ENCODE assay signal across 9 mouse cellular contexts in genomic region chr4:100498192-100498591, GRCm38 (mm10). TPM values are rescaled to one million over a fixed set of nuclear protein-coding genes. Genes with fewer than 3 reads are reported as not detected.
DNase-seq lines count a peak whose midpoint lies in the region; ATAC-seq and TF ChIP-seq lines count a peak whose summit lies in the region.
"Had no signal": no experiment of that assay in that cellular context is flagged by ENCODE, and none has a peak within 500 bp of the region (broad histone marks: within the 10 kb centered on the region; RNA-seq: fewer than 3 reads in every experiment).

No protein-coding gene starts in this region.

- peak; percentile 73 for TF ChIP-seq CTCF in liver, adult 2 months (IDR thresholded peaks at IDR 0.05; ENCODE audit: low read depth, low read length)
- no peak; the same call in 1 of the 2 replicates for TF ChIP-seq CTCF in liver, postnatal 0 days (IDR thresholded peaks at IDR 0.05; ENCODE audit: low read depth)

- H3K27me3 ChIP-seq in liver, adult 2 months (ENCODE audit: control insufficient read depth, insufficient read depth, low read length) = no peaks in the 10 kb centered on the region
- H3K27me3 ChIP-seq in liver, postnatal 0 days (ENCODE audit: insufficient read depth, low read length) = no peaks in the 10 kb centered on the region

- H3K4me2 ChIP-seq in liver, postnatal 0 days (ENCODE audit: low read depth, low read length) = no peak overlapping the region

- no peaks in the 10 kb centered on the region for H3K79me2 ChIP-seq in liver, adult 2 months (ENCODE audit: control insufficient read depth, insufficient read depth, low read length)

- no peaks in the 10 kb centered on the region for H3K9me3 ChIP-seq in liver, postnatal 0 days (ENCODE audit: low read length)

- no peak overlapping the region for H3K27ac ChIP-seq in liver, adult 2 months (replicated peaks; ENCODE audit: insufficient read depth, low read depth, low read length)
- H3K27ac ChIP-seq in liver, postnatal 0 days (ENCODE audit: low read depth) = no peak overlapping the region

- WGBS in liver, adult 2 months = 62% methylated on average over 6 of the region's 6 CpGs
- 50% methylated on average over 6 of the region's 6 CpGs for WGBS in liver, postnatal 0 days (ENCODE audit: insufficient replicate concordance)

- no peak for TF ChIP-seq POLR2A in liver, adult 2 months (IDR thresholded peaks at IDR 0.05; ENCODE audit: extremely low read depth, insufficient read depth, low read length)

- H3K9ac ChIP-seq in liver, adult 2 months (ENCODE audit: low read depth, low read length) = no peak overlapping the region
- no peak overlapping the region for H3K9ac ChIP-seq in liver, postnatal 0 days (replicated peaks)

- TF ChIP-seq EP300 in liver, postnatal 0 days (IDR thresholded peaks at IDR 0.05; ENCODE audit: low read depth) = no peak

- DNase-seq in frontal cortex, postnatal 36 days (ENCODE audit: low spot score in 2 of 2) = peak; percentile 1 to 3
- no peak for DNase-seq in frontal cortex, postnatal 14 days (ENCODE audit: low spot score in 2 of 2)
- DNase-seq in liver, adult 2 months (ENCODE audit: extremely low read depth, low read depth, low spot score) = peak; percentile 5
- no peak for DNase-seq in liver, postnatal 0 days
- DNase-seq in adrenal gland, postnatal 14 days = peak; percentile 19
- peak; percentile 13 for DNase-seq in lung, postnatal 25 days (ENCODE audit: low spot score)
- no peak for DNase-seq in right cerebral cortex, postnatal 25 days
- no peak for DNase-seq in spleen, adult 12 weeks (ENCODE audit: low spot score)

- no peaks in the 10 kb centered on the region for H3K4me1 ChIP-seq in liver, adult 2 months (ENCODE audit: control insufficient read depth, insufficient read depth, low read length)
- no peaks in the 10 kb centered on the region for H3K4me1 ChIP-seq in liver, postnatal 0 days (ENCODE audit: insufficient read depth)

- ATAC-seq in liver, postnatal 0 days = no peak

- H3K4me3 ChIP-seq in liver, adult 2 months (ENCODE audit: insufficient read depth, low read depth, low read length) = no peak overlapping the region
- no peak overlapping the region for H3K4me3 ChIP-seq in liver, postnatal 0 days (ENCODE audit: low read depth, low read length)

- H3K36me3 ChIP-seq in liver, adult 2 months (ENCODE audit: control insufficient read depth, insufficient read depth, low read length) = no peaks in the 10 kb centered on the region
- no peaks in the 10 kb centered on the region for H3K36me3 ChIP-seq in liver, postnatal 0 days (replicated peaks; ENCODE audit: insufficient read depth, low read length)

RNA-seq across cellular contexts. Expression of gene Ube2u, which starts 19.5 kb away (rescaled TPM):
- 2.5 and 3.3 TPM in 2 replicates for total RNA-seq in liver, adult 2 months (2014; rRNA removed)
- polyA plus RNA-seq in liver, adult 2 months (2012; rRNA removed) = 0.32 and 0.80 TPM in 2 replicates
- polyA plus RNA-seq in liver, postnatal 0 days (2015; fragmentation: Nextera tagmentation; extraction: Ambion mirVana) = 0.49 and 0.96 TPM in 2 replicates
- not detected in 2 replicates for total RNA-seq in adrenal gland, postnatal 14 days (2021)
- total RNA-seq: MEL had no signal

Comparison
In these comparisons a context has a peak if more than half of its experiments do, and no peak if none do; other contexts are left out.
1. DNase-seq: peak in frontal cortex, postnatal 36 days (2 of 2), liver, adult 2 months (single experiment), adrenal gland, postnatal 14 days (single experiment) and lung, postnatal 25 days (single experiment); none in frontal cortex, postnatal 14 days (0 of 2), liver, postnatal 0 days (single experiment), right cerebral cortex, postnatal 25 days (single experiment) and spleen, adult 12 weeks (single experiment).